Comparison of ENCODE assay signal across 10 mouse cellular contexts in the genomic region with DNA sequence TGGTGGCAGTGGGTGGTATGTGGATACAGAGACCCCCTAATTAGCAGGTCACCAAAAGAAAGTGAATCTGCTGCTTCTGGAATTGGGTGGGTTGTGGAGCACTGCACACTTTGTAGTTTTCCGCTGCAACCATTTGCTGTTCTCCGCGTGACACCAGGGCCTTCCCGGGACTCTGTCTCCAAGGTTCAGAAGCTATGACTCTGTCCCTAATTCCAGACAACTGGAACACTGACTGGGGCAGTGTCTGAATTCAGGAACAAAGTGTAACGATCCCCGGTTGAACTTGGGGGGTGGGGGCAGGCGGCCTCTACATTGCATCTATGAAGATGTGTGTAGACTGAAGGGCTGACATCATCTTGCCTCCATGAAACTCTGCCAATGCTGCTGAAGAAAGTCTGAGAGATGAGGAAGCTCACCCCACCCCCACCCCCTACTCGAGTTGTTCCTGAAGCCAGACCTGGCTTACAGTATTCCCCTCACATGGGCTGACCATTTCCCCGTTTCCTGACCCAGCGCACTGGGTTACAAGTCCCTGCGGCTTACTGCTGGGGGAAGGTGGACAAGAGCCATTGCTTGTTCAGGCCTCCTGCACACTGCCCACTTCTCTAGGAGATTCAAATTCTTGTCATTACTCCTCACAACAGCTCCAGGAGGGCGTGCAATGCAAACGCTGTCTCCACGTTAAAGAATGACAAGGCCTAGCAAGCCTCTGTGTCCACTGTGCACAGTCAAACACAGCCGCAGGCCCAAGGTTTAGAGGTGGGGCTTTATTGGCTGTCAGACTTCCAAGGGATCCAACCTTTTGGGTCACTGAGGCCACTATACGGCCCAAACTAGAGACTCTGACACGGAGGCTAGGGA. TPM values are rescaled to one million over a fixed set of nuclear protein-coding genes. Genes with fewer than 3 reads are reported as not detected.
DNase-seq lines count a peak whose midpoint lies in the region; ATAC-seq lines count a peak whose summit lies in the region.
"Had no signal": no experiment of that assay in that cellular context is flagged by ENCODE, and none has a peak within 500 bp of the region (broad histone marks: within the 10 kb centered on the region; RNA-seq: fewer than 3 reads in every experiment).

No protein-coding gene starts in this region.

- H3K27ac ChIP-seq in hindbrain, embryonic 15.5 days (replicated peaks): no peak overlapping the region
- no peak overlapping the region for H3K27ac ChIP-seq in hindbrain, embryonic 14.5 days
- peak overlapping the region; percentile 9 for H3K27ac ChIP-seq in brown adipose tissue, adult 24 weeks (replicated peaks; ENCODE audit: low read depth, low read length)
- H3K27ac ChIP-seq in lung, embryonic 15.5 days: peak overlapping the region; percentile 30; the same call in 1 of the 2 replicates
- H3K27ac ChIP-seq: stomach, embryonic 15.5 days had no signal

- H3K36me3 ChIP-seq in hindbrain, embryonic 15.5 days: no peaks in the 10 kb centered on the region
- H3K36me3 ChIP-seq in hindbrain, embryonic 14.5 days (replicated peaks; ENCODE audit: control insufficient read depth, insufficient read depth): peaks cover 23% of the 10 kb centered on the region
- H3K36me3 ChIP-seq in lung, embryonic 15.5 days: peaks cover 19% of the 10 kb centered on the region

- H3K4me2 ChIP-seq in hindbrain, embryonic 15.5 days: no peak overlapping the region
- no peak overlapping the region for H3K4me2 ChIP-seq in hindbrain, embryonic 14.5 days (replicated peaks)
- no peak overlapping the region for H3K4me2 ChIP-seq in lung, embryonic 15.5 days
- H3K4me2 ChIP-seq: stomach, embryonic 15.5 days had no signal

- no peak overlapping the region for H3K4me3 ChIP-seq in hindbrain, embryonic 15.5 days
- no peak overlapping the region for H3K4me3 ChIP-seq in hindbrain, embryonic 14.5 days (replicated peaks; ENCODE audit: low read length)
- no peak overlapping the region for H3K4me3 ChIP-seq in brown adipose tissue, adult 24 weeks (ENCODE audit: insufficient read depth, low read depth, low read length)
- H3K4me3 ChIP-seq in lung, embryonic 15.5 days: no peak overlapping the region
- H3K4me3 ChIP-seq: erythroblast, embryonic 14.5 days; stomach, embryonic 15.5 days had no signal

- no peaks in the 10 kb centered on the region for H3K27me3 ChIP-seq in hindbrain, embryonic 15.5 days
- no peaks in the 10 kb centered on the region for H3K27me3 ChIP-seq in hindbrain, embryonic 14.5 days (ENCODE audit: control insufficient read depth, insufficient read depth, low read length)
- H3K27me3 ChIP-seq in lung, embryonic 15.5 days: no peaks in the 10 kb centered on the region
- H3K27me3 ChIP-seq: stomach, embryonic 15.5 days had no signal

- peaks cover 8% of the 10 kb centered on the region; the same call in 1 of the 2 replicates for H3K4me1 ChIP-seq in hindbrain, embryonic 15.5 days (replicated peaks)
- peaks cover 13% of the 10 kb centered on the region for H3K4me1 ChIP-seq in hindbrain, embryonic 14.5 days (replicated peaks; ENCODE audit: control insufficient read depth, insufficient read depth, low read length)
- H3K4me1 ChIP-seq in brown adipose tissue, adult 24 weeks (ENCODE audit: control insufficient read depth, insufficient read depth, insufficient read length, low read length): peaks cover 48% of the 10 kb centered on the region
- peaks cover 51% of the 10 kb centered on the region for H3K4me1 ChIP-seq in lung, embryonic 15.5 days

- H3K9me3 ChIP-seq in hindbrain, embryonic 15.5 days: no peaks in the 10 kb centered on the region
- no peaks in the 10 kb centered on the region for H3K9me3 ChIP-seq in hindbrain, embryonic 14.5 days (ENCODE audit: control insufficient read depth, low read length)
- no peaks in the 10 kb centered on the region for H3K9me3 ChIP-seq in lung, embryonic 15.5 days
- H3K9me3 ChIP-seq: stomach, embryonic 15.5 days had no signal

- no peak for DNase-seq in hindbrain, embryonic 14.5 days (ENCODE audit: low spot score)
- DNase-seq in kidney, adult 18-20 months: peak; percentile 56
- DNase-seq in embryo, embryonic 9.5 days (ENCODE audit: extremely low spot score): no peak
- no peak for DNase-seq in thymus, postnatal 4 days

- WGBS in hindbrain, embryonic 15.5 days: 71% methylated on average over 17 of the region's 17 CpGs
- WGBS in hindbrain, embryonic 14.5 days: 76% methylated on average over 17 of the region's 17 CpGs
- 51% methylated on average over 17 of the region's 17 CpGs for whole genome bisulfite sequencing in lung, embryonic 15.5 days

- peak; percentile 7; the same call in 1 of the 2 replicates for ATAC-seq in hindbrain, embryonic 15.5 days (ENCODE audit: low FRiP score, low read depth)
- ATAC-seq in hindbrain, embryonic 14.5 days (ENCODE audit: low FRiP score): no peak
- no peak for ATAC-seq in lung, embryonic 15.5 days (ENCODE audit: borderline replicate concordance, extremely low read depth, low FRiP score, low TSS enrichment)
- ATAC-seq: inflammation-experienced regulatory T-cells, adult 6 months had no signal

- H3K9ac ChIP-seq in hindbrain, embryonic 15.5 days: no peak overlapping the region
- H3K9ac ChIP-seq in hindbrain, embryonic 14.5 days: no peak overlapping the region
- no peak overlapping the region for H3K9ac ChIP-seq in lung, embryonic 15.5 days
- H3K9ac ChIP-seq: stomach, embryonic 15.5 days had no signal

RNA-seq across cellular contexts. Expression of a gene that starts 22.9 kb away (rescaled TPM):
- polyA plus RNA-seq in hindbrain, embryonic 15.5 days (2015; fragmentation: Nextera tagmentation; extraction: Ambion mirVana): 93.3 and 93.9 TPM in 2 replicates
- 80.5 and 81.0 TPM in 2 replicates for polyA plus RNA-seq in hindbrain, embryonic 14.5 days (2014; fragmentation: Nextera tagmentation; extraction: Ambion mirVana)
- 108 and 113 TPM in 2 replicates for polyA plus RNA-seq in brown adipose tissue, adult 24 weeks (2012; ENCODE audit: insufficient read depth, insufficient read length, missing spikeins)
- 135 and 136 TPM in 2 replicates for polyA plus RNA-seq in lung, embryonic 15.5 days (2015; fragmentation: Nextera tagmentation; extraction: Ambion mirVana)

Comparison
In these comparisons a context has a peak if more than half of its experiments do, and no peak if none do; other contexts are left out.
1. H3K27ac ChIP-seq: peak in brown adipose tissue, adult 24 weeks (single experiment) and lung, embryonic 15.5 days (single experiment); none in hindbrain, embryonic 15.5 days (single experiment) and hindbrain, embryonic 14.5 days (single experiment).